In the genomic region with DNA sequence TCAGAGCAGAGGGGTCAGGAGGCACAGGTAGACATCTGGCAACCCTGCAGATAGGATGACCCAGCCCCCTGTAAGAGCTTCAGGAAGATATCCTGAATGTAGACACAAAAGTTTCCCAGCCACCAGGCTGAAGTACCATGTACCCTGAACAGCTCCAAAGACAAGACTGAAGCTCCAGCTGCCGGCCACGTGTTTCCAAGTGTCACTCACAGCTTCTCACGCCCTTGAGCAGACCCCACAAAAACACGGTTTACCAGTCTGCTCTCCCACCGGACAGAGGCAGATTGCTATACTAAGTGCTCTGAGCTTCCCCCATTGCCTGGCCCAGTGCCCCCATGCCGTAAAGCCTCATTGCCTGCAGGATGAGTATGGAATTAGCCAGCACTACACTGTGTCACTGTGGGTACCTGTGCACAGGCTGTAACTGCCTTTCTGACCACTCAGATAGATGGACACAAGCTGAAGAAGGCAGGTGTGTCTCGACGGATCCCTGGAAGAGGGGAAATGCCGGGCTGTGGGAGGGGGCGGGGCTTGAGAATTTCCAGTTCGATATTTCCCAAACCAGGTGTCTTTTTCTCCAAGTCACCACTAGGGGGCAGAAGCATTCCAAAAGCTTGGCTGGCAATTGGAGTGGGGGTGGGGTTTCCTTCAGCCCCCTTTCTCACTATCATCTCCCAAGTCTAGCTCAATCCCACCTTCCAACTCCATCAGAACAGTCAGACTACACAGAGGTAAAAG, we compare ENCODE assay signal across 10 mouse cellular contexts. TPM values are rescaled to one million over a fixed set of nuclear protein-coding genes. Genes with fewer than 3 reads are reported as not detected.
DNase-seq lines count a peak whose midpoint lies in the region; ATAC-seq and TF ChIP-seq lines count a peak whose summit lies in the region.
"Had no signal": no experiment of that assay in that cellular context is flagged by ENCODE, and none has a peak within 500 bp of the region (broad histone marks: within the 10 kb centered on the region; RNA-seq: fewer than 3 reads in every experiment).

No protein-coding gene starts in this region.

- DNase-seq in intestine, embryonic 14.5 days (ENCODE audit: low spot score) = peak; percentile 69
- DNase-seq in ES-CJ7 (ENCODE audit: low read depth, low spot score) = peak; percentile 79
- peak; percentile 77 for DNase-seq in cerebellum, adult 9-11 months
- DNase-seq in heart, postnatal 0 days (ENCODE audit: low spot score) = no peak
- peak; percentile 58 for DNase-seq in liver, embryonic 11.5 days (ENCODE audit: low spot score)
- DNase-seq in right cerebral cortex, postnatal 10 days (ENCODE audit: low spot score in 2 of 2) = peak; percentile 55 to 65
- no peak for DNase-seq in urinary bladder, postnatal 25 days (ENCODE audit: low spot score)

- no peak overlapping the region for H3K9ac ChIP-seq in intestine, embryonic 14.5 days (ENCODE audit: low read length)
- no peak overlapping the region for H3K9ac ChIP-seq in intestine, embryonic 15.5 days
- H3K9ac ChIP-seq in heart, postnatal 0 days (replicated peaks; ENCODE audit: low read depth, low read length) = no peak overlapping the region
- H3K9ac ChIP-seq in liver, embryonic 11.5 days (ENCODE audit: low read depth, low read length) = no peak overlapping the region
- H3K9ac ChIP-seq: midbrain, embryonic 12.5 days had no signal

- 22% methylated on average over 11 of the region's 11 CpGs for WGBS in intestine, embryonic 14.5 days
- WGBS in intestine, embryonic 15.5 days = 29% methylated on average over 11 of the region's 11 CpGs
- 27% methylated on average over 11 of the region's 11 CpGs for WGBS in heart, postnatal 0 days
- WGBS in liver, embryonic 11.5 days = 23% methylated on average over 11 of the region's 11 CpGs

- no peak overlapping the region for H3K4me2 ChIP-seq in intestine, embryonic 14.5 days (ENCODE audit: low read length)
- no peak overlapping the region for H3K4me2 ChIP-seq in intestine, embryonic 15.5 days (replicated peaks)
- H3K4me2 ChIP-seq in heart, postnatal 0 days (ENCODE audit: low read depth, low read length) = no peak overlapping the region
- peak overlapping the region; percentile 28; the same call in 1 of the 2 replicates for H3K4me2 ChIP-seq in liver, embryonic 11.5 days
- H3K4me2 ChIP-seq: midbrain, embryonic 12.5 days had no signal

- no peaks in the 10 kb centered on the region for H3K27me3 ChIP-seq in intestine, embryonic 14.5 days (replicated peaks; ENCODE audit: control insufficient read depth, insufficient read depth, low read length)
- H3K27me3 ChIP-seq in intestine, embryonic 15.5 days (replicated peaks) = no peaks in the 10 kb centered on the region
- H3K27me3 ChIP-seq in heart, postnatal 0 days (ENCODE audit: control insufficient read depth, insufficient read depth, low read length) = no peaks in the 10 kb centered on the region
- H3K27me3 ChIP-seq in liver, embryonic 11.5 days (replicated peaks; ENCODE audit: control insufficient read depth, insufficient read depth, low read length) = peaks cover 9% of the 10 kb centered on the region; the same call in 1 of the 2 replicates

- H3K27ac ChIP-seq in intestine, embryonic 14.5 days (ENCODE audit: low read depth) = no peak overlapping the region
- no peak overlapping the region for H3K27ac ChIP-seq in intestine, embryonic 15.5 days
- H3K27ac ChIP-seq in heart, postnatal 0 days (ENCODE audit: low read depth) = peak overlapping the region; percentile 93; the same call in 1 of the 2 replicates
- no peak overlapping the region for H3K27ac ChIP-seq in liver, embryonic 11.5 days (ENCODE audit: low read depth, low read length)

- no peak overlapping the region for H3K4me3 ChIP-seq in intestine, embryonic 14.5 days (ENCODE audit: low read depth, low read length)
- no peak overlapping the region for H3K4me3 ChIP-seq in intestine, embryonic 15.5 days (replicated peaks)
- H3K4me3 ChIP-seq in heart, postnatal 0 days (ENCODE audit: low read depth, low read length) = no peak overlapping the region
- H3K4me3 ChIP-seq in liver, embryonic 11.5 days (ENCODE audit: low read depth, low read length) = no peak overlapping the region
- H3K4me3 ChIP-seq: midbrain, embryonic 12.5 days had no signal

- peak; percentile 66 for TF ChIP-seq CTCF in heart, postnatal 0 days (IDR thresholded peaks at IDR 0.05; ENCODE audit: low read depth)

- TF ChIP-seq EP300 in heart, postnatal 0 days (IDR thresholded peaks at IDR 0.05; ENCODE audit: low read depth) = no peak

- no peaks in the 10 kb centered on the region for H3K9me3 ChIP-seq in intestine, embryonic 14.5 days (ENCODE audit: control insufficient read depth, low read length)
- no peaks in the 10 kb centered on the region for H3K9me3 ChIP-seq in intestine, embryonic 15.5 days
- H3K9me3 ChIP-seq in heart, postnatal 0 days (replicated peaks; ENCODE audit: control insufficient read depth, low read length) = no peaks in the 10 kb centered on the region
- no peaks in the 10 kb centered on the region for H3K9me3 ChIP-seq in liver, embryonic 11.5 days (ENCODE audit: control insufficient read depth, low read length)
- H3K9me3 ChIP-seq: midbrain, embryonic 12.5 days had no signal

- no peak for ATAC-seq in intestine, embryonic 14.5 days (replicated peaks; ENCODE audit: low FRiP score, low TSS enrichment, low read depth)
- no peak for ATAC-seq in intestine, embryonic 15.5 days
- no peak for ATAC-seq in heart, postnatal 0 days (ENCODE audit: insufficient read depth, low read depth)
- no peak for ATAC-seq in liver, embryonic 11.5 days (replicated peaks; ENCODE audit: low FRiP score)

- no peaks in the 10 kb centered on the region for H3K36me3 ChIP-seq in intestine, embryonic 14.5 days (ENCODE audit: control insufficient read depth, insufficient read depth, low read length)
- no peaks in the 10 kb centered on the region for H3K36me3 ChIP-seq in intestine, embryonic 15.5 days
- no peaks in the 10 kb centered on the region for H3K36me3 ChIP-seq in heart, postnatal 0 days (replicated peaks; ENCODE audit: control insufficient read depth, insufficient read depth, low read length)
- no peaks in the 10 kb centered on the region for H3K36me3 ChIP-seq in liver, embryonic 11.5 days (ENCODE audit: control insufficient read depth, insufficient read depth, low read length)
- H3K36me3 ChIP-seq: midbrain, embryonic 12.5 days had no signal

- peaks cover 29% of the 10 kb centered on the region for H3K4me1 ChIP-seq in intestine, embryonic 14.5 days (replicated peaks; ENCODE audit: control insufficient read depth, insufficient read depth, low read length)
- peaks cover 45% of the 10 kb centered on the region for H3K4me1 ChIP-seq in intestine, embryonic 15.5 days (replicated peaks)
- H3K4me1 ChIP-seq in heart, postnatal 0 days (ENCODE audit: control insufficient read depth, insufficient read depth) = peaks cover 43% of the 10 kb centered on the region
- peaks cover 28% of the 10 kb centered on the region for H3K4me1 ChIP-seq in liver, embryonic 11.5 days (replicated peaks; ENCODE audit: control insufficient read depth, insufficient read depth, low read length)

RNA-seq across cellular contexts. Expression of a gene that starts 1.8 kb away (rescaled TPM):
- 1.2 and 1.4 TPM in 2 replicates for polyA plus RNA-seq in intestine, embryonic 14.5 days (2014; fragmentation: Nextera tagmentation; extraction: Ambion mirVana)
- polyA plus RNA-seq in intestine, embryonic 15.5 days (2015; fragmentation: Nextera tagmentation; extraction: Ambion mirVana) = 1.1 TPM in 2 replicates
- 5.7 and 6.8 TPM in 2 replicates for total RNA-seq in heart, postnatal 0 days (2014; rRNA removed; ENCODE audit: low replicate concordance)
- polyA plus RNA-seq in heart, postnatal 0 days (2015; fragmentation: Nextera tagmentation; extraction: Ambion mirVana) = 3.3 and 3.4 TPM in 2 replicates
- polyA plus RNA-seq in liver, embryonic 11.5 days (2014; fragmentation: Nextera tagmentation; extraction: Ambion mirVana) = 0.14 and 0.19 TPM in 2 replicates

RNA-seq across cellular contexts. Expression of a gene that starts 8.3 kb away (rescaled TPM):
- 21.2 and 45.1 TPM in 2 replicates for polyA plus RNA-seq in intestine, embryonic 14.5 days (2014; fragmentation: Nextera tagmentation; extraction: Ambion mirVana)
- polyA plus RNA-seq in intestine, embryonic 15.5 days (2015; fragmentation: Nextera tagmentation; extraction: Ambion mirVana) = 41.2 and 48.8 TPM in 2 replicates
- total RNA-seq in heart, postnatal 0 days (2014; rRNA removed; ENCODE audit: low replicate concordance) = not detected in 2 replicates
- not detected in 2 replicates for polyA plus RNA-seq in heart, postnatal 0 days (2015; fragmentation: Nextera tagmentation; extraction: Ambion mirVana)
- polyA plus RNA-seq in liver, embryonic 11.5 days (2014; fragmentation: Nextera tagmentation; extraction: Ambion mirVana) = not detected in 2 replicates
- total RNA-seq: common myeloid progenitor, adult 5-6 weeks had no signal
- polyA plus RNA-seq: midbrain, embryonic 12.5 days had no signal

RNA-seq across cellular contexts. Expression of a gene that starts 15.3 kb away (rescaled TPM):
- 2.6 and 3.0 TPM in 2 replicates for polyA plus RNA-seq in intestine, embryonic 14.5 days (2014; fragmentation: Nextera tagmentation; extraction: Ambion mirVana)
- 2.7 TPM in 2 replicates for polyA plus RNA-seq in intestine, embryonic 15.5 days (2015; fragmentation: Nextera tagmentation; extraction: Ambion mirVana)
- total RNA-seq in heart, postnatal 0 days (2014; rRNA removed; ENCODE audit: low replicate concordance) = 0.19 and 0.38 TPM in 2 replicates
- 0.03 and 0.07 TPM in 2 replicates for polyA plus RNA-seq in heart, postnatal 0 days (2015; fragmentation: Nextera tagmentation; extraction: Ambion mirVana)
- 0.32 and 0.60 TPM in 2 replicates for polyA plus RNA-seq in liver, embryonic 11.5 days (2014; fragmentation: Nextera tagmentation; extraction: Ambion mirVana)
- total RNA-seq: common myeloid progenitor, adult 5-6 weeks had no signal

RNA-seq across cellular contexts. Expression of a gene that starts 18.7 kb away (rescaled TPM):
- 31.9 and 37.0 TPM in 2 replicates for polyA plus RNA-seq in intestine, embryonic 14.5 days (2014; fragmentation: Nextera tagmentation; extraction: Ambion mirVana)
- 21.0 and 23.4 TPM in 2 replicates for polyA plus RNA-seq in intestine, embryonic 15.5 days (2015; fragmentation: Nextera tagmentation; extraction: Ambion mirVana)
- total RNA-seq in heart, postnatal 0 days (2014; rRNA removed; ENCODE audit: low replicate concordance) = 39.4 and 44.2 TPM in 2 replicates
- polyA plus RNA-seq in heart, postnatal 0 days (2015; fragmentation: Nextera tagmentation; extraction: Ambion mirVana) = 39.9 and 48.4 TPM in 2 replicates
- 32.3 and 33.0 TPM in 2 replicates for polyA plus RNA-seq in liver, embryonic 11.5 days (2014; fragmentation: Nextera tagmentation; extraction: Ambion mirVana)

RNA-seq across cellular contexts. Expression of a gene that starts 36.0 kb away (rescaled TPM):
- 1.4 and 1.6 TPM in 2 replicates for polyA plus RNA-seq in intestine, embryonic 14.5 days (2014; fragmentation: Nextera tagmentation; extraction: Ambion mirVana)
- polyA plus RNA-seq in intestine, embryonic 15.5 days (2015; fragmentation: Nextera tagmentation; extraction: Ambion mirVana) = 1.2 and 1.6 TPM in 2 replicates
- total RNA-seq in heart, postnatal 0 days (2014; rRNA removed; ENCODE audit: low replicate concordance) = 1.6 and 7.6 TPM in 2 replicates
- polyA plus RNA-seq in heart, postnatal 0 days (2015; fragmentation: Nextera tagmentation; extraction: Ambion mirVana) = 2.0 and 2.6 TPM in 2 replicates
- polyA plus RNA-seq in liver, embryonic 11.5 days (2014; fragmentation: Nextera tagmentation; extraction: Ambion mirVana) = 2.9 and 3.5 TPM in 2 replicates

Comparison
In these comparisons a context has a peak if more than half of its experiments do, and no peak if none do; other contexts are left out.
1. DNase-seq: peak in intestine, embryonic 14.5 days (single experiment), ES-CJ7 (single experiment), cerebellum, adult 9-11 months (single experiment), liver, embryonic 11.5 days (single experiment) and right cerebral cortex, postnatal 10 days (2 of 2); none in heart, postnatal 0 days (single experiment) and urinary bladder, postnatal 25 days (single experiment).
2. RNA of a gene that starts 8.3 kb away (polyA plus RNA-seq): 21.2 to 45.1 TPM in intestine, embryonic 14.5 days and 41.2 to 48.8 TPM in intestine, embryonic 15.5 days; not detected in heart, postnatal 0 days and not detected in liver, embryonic 11.5 days; every median in the first group is over 10 times any median in the second.